Mouse (Mus musculus) layer of hippocampus, adult 8-10 months (tissue): ENCODE results near the gene Tex48. TPM values are rescaled to one million over a fixed set of nuclear protein-coding genes. Genes with fewer than 3 reads are reported as not detected.

Experiments used
- DNase-seq, 2 experiments: peaks; one replicate each; pipeline ENCODE4 v3.0.0; 2022; ENCODE audit warnings: low spot score in 2 of 2
- total RNA-seq, 4 experiments: library from RNA; stranded (reverse); gene quantifications; 2 replicates each; pipeline ENCODE4 v1.2.4; 2022

Gene Tex48
- total RNA-seq: not detected

GRCm38 (mm10) chr4:63622378-63622835, at the start of gene Tex48:
TSS of gene Tex48 (minus strand) at chr4:63622428.
- DNase-seq: no peak

GRCm38 (mm10) chr4:63668255-63668654, 46.0 kb upstream of the Tex48 start:
- peak; percentile 5 to 15 for DNase-seq

GRCm38 (mm10) chr4:63665738-63666137, 43.5 kb upstream of the Tex48 start:
- no peak for DNase-seq

GRCm38 (mm10) chr4:63663279-63663678, 41.1 kb upstream of the Tex48 start, which contains the start of gene Gm11214:
TSS of gene Gm11214 (minus strand) at chr4:63663379.
- no peak for DNase-seq

GRCm38 (mm10) chr4:63661857-63662256, 39.6 kb upstream of the Tex48 start:
- no peak for DNase-seq

- no peak for DNase-seq
Measured at GRCm38 (mm10) chr4:63661426-63661825, 39.2 kb upstream of the Tex48 start.

GRCm38 (mm10) chr4:63659775-63660174, 37.5 kb upstream of the Tex48 start:
- no peak for DNase-seq

GRCm38 (mm10) chr4:63659086-63659485, 36.9 kb upstream of the Tex48 start:
- no peak for DNase-seq

GRCm38 (mm10) chr4:63654381-63654780, 32.2 kb upstream of the Tex48 start:
- DNase-seq: no peak

GRCm38 (mm10) chr4:63643956-63644726, 21.9 kb upstream of the Tex48 start:
- no peak for DNase-seq

GRCm38 (mm10) chr4:63639842-63640241, 17.6 kb upstream of the Tex48 start:
- DNase-seq: no peak

- DNase-seq: no peak
Measured at GRCm38 (mm10) chr4:63638603-63639002, 16.4 kb upstream of the Tex48 start.

- DNase-seq: no peak
Measured at GRCm38 (mm10) chr4:63633181-63633580, 11.0 kb upstream of the Tex48 start.

GRCm38 (mm10) chr4:63627111-63627510, 4.9 kb upstream of the Tex48 start:
- DNase-seq: no peak

GRCm38 (mm10) chr4:63625563-63626080, 3.4 kb upstream of the Tex48 start:
- DNase-seq: no peak

GRCm38 (mm10) chr4:63621861-63622260, 367 bp downstream of the Tex48 start:
- DNase-seq: no peak

- DNase-seq: no peak
Measured at GRCm38 (mm10) chr4:63608391-63608790, 13.8 kb downstream of the Tex48 start.

GRCm38 (mm10) chr4:63605968-63606367, 16.3 kb downstream of the Tex48 start:
- DNase-seq: no peak

- DNase-seq: no peak
Measured at GRCm38 (mm10) chr4:63605545-63605944, 16.7 kb downstream of the Tex48 start.

GRCm38 (mm10) chr4:63604945-63605344, 17.3 kb downstream of the Tex48 start, which contains the start of gene Gm11213:
TSS of gene Gm11213 (minus strand) at chr4:63605261.
- DNase-seq: no peak

GRCm38 (mm10) chr4:63601263-63601662, 21.0 kb downstream of the Tex48 start:
- no peak for DNase-seq

- DNase-seq: no peak
Measured at GRCm38 (mm10) chr4:63600786-63601185, 21.4 kb downstream of the Tex48 start.

GRCm38 (mm10) chr4:63596010-63596409, 26.2 kb downstream of the Tex48 start:
- no peak for DNase-seq
